Mouse (Mus musculus) 416B (cell line): ENCODE measurements at regions not wholly inside any gene's neighbourhood (a gene's known extent, or its start where the extent isn't known, plus 50 kb on each side); places are given as distances from the start of the nearest gene placed in this dataset.

Experiments used
- DNase-seq: peaks from one replicate; pipeline ENCODE4 v3.0.0; 2011; ENCODE audit warnings: low read depth

GRCm38 (mm10) chr4:106043661-106044060 lies 254.0 kb downstream of the Gm12728 start:
- DNase-seq, result no peak

GRCm38 (mm10) chr4:106048053-106048452 lies 258.4 kb downstream of the Gm12728 start:
- DNase-seq, result no peak

- no peak for DNase-seq
Measured at GRCm38 (mm10) chr4:106048797-106049196, 259.1 kb downstream of the Gm12728 start.

GRCm38 (mm10) chr4:106049880-106050279 lies 260.2 kb downstream of the Gm12728 start:
- no peak for DNase-seq

GRCm38 (mm10) chr4:106050297-106050696 lies 260.6 kb downstream of the Gm12728 start:
- no peak for DNase-seq

- DNase-seq, result no peak
Measured at GRCm38 (mm10) chr4:106053496-106053895, 262.5 kb upstream of the Usp24 start.

GRCm38 (mm10) chr4:106054324-106054723 lies 261.7 kb upstream of the Usp24 start:
- peak; percentile 5 for DNase-seq

GRCm38 (mm10) chr4:106062651-106063050 lies 253.4 kb upstream of the Usp24 start:
- no peak for DNase-seq

GRCm38 (mm10) chr4:106063851-106064382 lies 252.1 kb upstream of the Usp24 start:
- DNase-seq, result no peak

- DNase-seq, result no peak
Measured at GRCm38 (mm10) chr4:106067023-106067422, 249.0 kb upstream of the Usp24 start.

GRCm38 (mm10) chr4:106083546-106083945 lies 232.5 kb upstream of the Usp24 start:
- no peak for DNase-seq

- DNase-seq, result no peak
Measured at GRCm38 (mm10) chr4:106091927-106092675, 223.9 kb upstream of the Usp24 start.

- no peak for DNase-seq
Measured at GRCm38 (mm10) chr4:106092676-106093070, 223.3 kb upstream of the Usp24 start.

GRCm38 (mm10) chr4:106093252-106093651 lies 222.8 kb upstream of the Usp24 start:
- DNase-seq, result peak; percentile 45

- no peak for DNase-seq
Measured at GRCm38 (mm10) chr4:106094882-106095556, 221.0 kb upstream of the Usp24 start.

GRCm38 (mm10) chr4:106096130-106096529 lies 219.9 kb upstream of the Usp24 start:
- no peak for DNase-seq

GRCm38 (mm10) chr4:106097846-106098245 lies 218.2 kb upstream of the Usp24 start:
- no peak for DNase-seq

GRCm38 (mm10) chr4:106100211-106101025 lies 215.6 kb upstream of the Usp24 start:
- DNase-seq, result no peak

- DNase-seq, result no peak
Measured at GRCm38 (mm10) chr4:106101904-106102303, 214.1 kb upstream of the Usp24 start.

GRCm38 (mm10) chr4:106102451-106102977 lies 213.5 kb upstream of the Usp24 start:
- DNase-seq, result no peak

- no peak for DNase-seq
Measured at GRCm38 (mm10) chr4:106103750-106104635, 212.0 kb upstream of the Usp24 start.
